Mouse (Mus musculus): ENCODE data around the gene Tnni1. TPM values are rescaled to one million over a fixed set of nuclear protein-coding genes. Genes with fewer than 3 reads are reported as not detected.

Tnni1 gene
- under 1 TPM in 1 of 2 experiments, not detected in 1; 0.26 TPM for total RNA-seq (2021)
- long read RNA-seq, experiment 1 = 0 reads
- long read RNA-seq, experiment 2, partial matches to known transcripts = 1 of 3 reads
- long read RNA-seq, experiment 2, other reads (novel, unspliced or antisense) = 2 of 3 reads

DNA sequence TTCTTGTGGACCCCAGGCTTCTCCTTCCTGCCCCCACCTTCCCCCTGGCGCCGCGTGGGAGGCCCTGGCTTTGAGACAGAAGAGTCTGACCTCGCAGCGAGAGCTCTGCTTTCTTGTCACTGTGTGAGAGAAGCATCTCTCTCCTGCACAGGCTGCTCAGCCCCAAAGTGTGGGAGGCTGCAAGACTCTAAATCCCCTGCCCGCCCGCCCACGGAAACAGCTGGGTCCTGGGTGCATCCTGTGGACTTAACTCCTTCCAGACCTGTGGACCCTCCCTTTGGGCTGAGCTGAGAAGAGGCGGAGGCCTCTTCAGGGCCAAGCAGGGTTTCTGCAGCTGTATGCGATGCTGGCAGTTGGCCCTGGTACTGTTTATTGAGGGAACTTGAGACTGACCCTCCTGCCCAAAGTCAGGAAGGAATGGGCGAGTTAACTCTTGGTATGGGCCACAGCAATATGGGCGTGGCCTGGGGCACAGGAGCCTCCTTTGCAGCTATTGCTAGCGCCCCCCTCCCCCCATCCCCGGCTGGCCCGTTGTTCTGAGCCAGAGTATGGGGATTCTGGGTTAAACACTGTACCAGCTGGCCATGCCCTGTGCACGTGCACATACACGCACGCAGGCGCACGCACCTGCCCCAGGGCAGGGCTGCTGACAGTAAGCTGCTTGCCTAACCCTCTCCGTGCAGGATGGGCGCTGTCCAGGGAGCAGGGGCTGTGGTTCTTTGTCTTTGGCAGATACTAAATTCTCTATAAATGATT, at the start of gene Tnni1:
TSS of gene Tnni1 (plus strand) at position 655 of the 756 bp plus-strand sequence.
- DNase-seq (ENCODE audit: low spot score in 2 of 2) = no peak

DNA sequence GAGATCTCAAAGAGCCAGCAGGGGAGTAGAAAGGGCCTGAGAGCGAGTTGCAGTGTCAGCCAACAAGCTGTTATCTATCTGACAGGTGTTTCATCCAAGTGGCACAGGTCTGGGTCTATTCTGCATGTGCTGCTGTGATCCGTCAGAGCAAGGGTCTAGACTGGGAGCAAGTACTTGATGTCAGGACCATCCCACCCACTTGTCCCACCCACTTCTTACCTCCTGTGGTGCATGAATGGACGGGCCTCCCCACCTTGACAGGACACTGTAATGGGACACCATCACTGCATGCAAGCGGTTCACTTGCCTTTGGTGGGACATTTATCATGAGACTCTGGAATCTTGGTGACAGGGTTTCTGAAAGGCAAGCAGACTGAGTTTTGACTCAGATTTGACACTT, 49.4 kb upstream of the Tnni1 start:
- no peak for DNase-seq (ENCODE audit: low spot score in 2 of 2)

DNA sequence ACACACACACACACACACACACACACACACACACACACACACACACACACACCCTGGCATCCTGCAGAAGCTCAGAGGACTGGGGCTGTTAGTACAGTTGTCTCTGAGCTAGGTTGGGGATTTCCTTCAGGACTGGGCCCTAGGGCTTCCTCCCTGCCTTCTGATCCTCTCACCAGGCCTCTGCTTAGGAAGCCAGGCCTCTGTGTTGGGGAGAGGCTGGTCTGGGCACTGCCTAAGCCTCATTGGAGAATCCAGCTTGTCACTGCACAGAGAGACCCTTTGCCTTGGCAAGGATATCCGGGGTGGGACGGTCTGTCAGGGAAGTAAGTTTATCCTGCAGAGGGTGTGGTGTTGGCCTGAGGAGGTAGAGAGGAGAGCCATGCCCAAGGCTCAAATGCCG, 48.9 kb upstream of the Tnni1 start:
- no peak for DNase-seq (ENCODE audit: low spot score in 2 of 2)

DNA sequence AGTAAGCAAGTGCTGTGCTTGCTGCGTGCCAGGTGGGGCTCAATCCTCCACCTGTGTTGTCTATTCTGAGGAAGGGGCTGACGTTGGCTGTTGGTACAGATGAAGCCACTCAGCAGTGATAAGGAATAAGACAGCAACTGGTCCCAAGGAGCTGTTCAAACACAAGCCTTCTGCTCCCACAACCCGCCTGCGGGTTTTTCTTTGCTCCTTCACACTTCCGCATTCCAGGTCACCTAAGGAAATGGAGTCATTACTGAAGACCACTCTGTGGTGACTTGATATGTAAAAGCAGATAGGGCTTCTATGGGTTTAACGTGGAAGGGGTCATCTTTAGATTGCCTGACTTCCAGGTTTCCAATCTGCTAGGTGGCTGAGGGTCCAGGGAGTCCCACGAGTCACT, 47.8 kb upstream of the Tnni1 start:
- DNase-seq (ENCODE audit: low spot score in 2 of 2) = no peak

DNA sequence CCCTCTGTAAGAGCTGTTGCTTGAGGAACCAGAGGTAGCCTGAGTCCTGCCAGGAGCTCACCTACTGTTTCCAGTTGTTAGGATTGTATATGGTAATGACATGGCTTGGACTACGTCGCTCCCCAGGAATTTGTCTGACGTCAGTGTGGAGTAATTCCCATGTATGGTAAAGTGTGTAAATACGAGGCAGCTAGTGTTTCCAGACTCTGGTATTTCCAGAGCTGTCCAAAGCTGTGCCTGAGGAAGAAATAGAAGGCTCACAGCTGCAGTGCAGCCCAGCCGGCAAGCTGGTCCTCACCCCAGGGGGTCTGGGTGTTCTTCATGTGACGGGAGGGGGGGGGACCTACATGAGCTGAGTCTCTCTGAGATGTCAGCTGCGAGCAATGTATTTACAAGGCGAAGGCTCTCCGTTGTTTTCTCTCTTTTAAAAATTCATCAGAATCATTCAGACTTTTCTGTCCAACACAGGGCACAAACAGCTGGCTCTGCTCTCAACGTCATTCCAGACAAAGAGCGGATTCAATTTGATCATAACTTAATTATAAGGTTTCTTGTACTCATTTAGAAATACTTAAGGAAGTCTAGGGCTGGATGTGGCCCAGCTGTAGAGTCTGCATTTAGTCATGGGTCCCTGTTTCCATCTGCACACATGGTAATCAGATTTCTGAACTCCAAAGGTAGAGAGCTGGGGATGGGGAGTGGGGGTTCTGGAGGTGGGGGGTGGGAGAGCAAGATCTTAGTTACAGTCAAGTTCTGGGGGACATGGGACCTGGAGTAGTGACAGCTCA, 47.1 kb upstream of the Tnni1 start:
- DNase-seq (ENCODE audit: low spot score in 2 of 2) = no peak

DNA sequence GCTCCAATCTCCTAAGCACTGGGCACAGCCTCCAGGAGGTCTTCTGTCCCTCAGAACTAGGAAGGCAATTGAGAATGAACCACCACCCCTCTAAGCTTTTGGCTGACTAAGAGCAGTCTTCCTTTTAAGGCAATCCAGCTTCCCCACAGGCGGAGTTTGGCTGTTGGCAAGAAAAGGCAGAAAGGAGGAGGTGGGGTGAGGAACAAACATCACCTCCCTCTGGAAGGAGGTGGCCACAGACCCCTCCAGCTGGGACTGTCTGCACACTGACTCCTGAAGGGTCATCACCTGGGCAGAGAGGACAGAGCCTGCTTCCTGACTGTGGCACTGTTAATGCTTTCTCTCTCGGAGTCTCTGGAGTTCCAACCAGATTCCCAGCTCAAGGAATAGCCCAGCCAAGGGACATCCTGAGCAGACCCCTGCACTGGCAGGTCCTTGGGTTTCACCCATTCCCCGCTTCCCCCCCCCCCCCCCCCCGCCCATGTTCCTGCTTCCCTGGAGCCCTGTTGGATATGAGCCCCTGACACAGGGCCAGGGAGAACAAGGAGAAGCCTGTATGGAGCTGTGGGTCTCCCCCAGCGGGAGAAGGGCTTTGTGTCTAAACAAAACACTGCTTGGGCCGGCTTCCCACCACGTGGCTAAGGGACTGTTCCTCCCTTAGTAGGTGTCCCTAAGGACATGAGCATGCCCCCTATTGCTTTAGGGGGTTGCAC, 44.9 kb upstream of the Tnni1 start:
- DNase-seq (ENCODE audit: low spot score in 2 of 2) = no peak

DNA sequence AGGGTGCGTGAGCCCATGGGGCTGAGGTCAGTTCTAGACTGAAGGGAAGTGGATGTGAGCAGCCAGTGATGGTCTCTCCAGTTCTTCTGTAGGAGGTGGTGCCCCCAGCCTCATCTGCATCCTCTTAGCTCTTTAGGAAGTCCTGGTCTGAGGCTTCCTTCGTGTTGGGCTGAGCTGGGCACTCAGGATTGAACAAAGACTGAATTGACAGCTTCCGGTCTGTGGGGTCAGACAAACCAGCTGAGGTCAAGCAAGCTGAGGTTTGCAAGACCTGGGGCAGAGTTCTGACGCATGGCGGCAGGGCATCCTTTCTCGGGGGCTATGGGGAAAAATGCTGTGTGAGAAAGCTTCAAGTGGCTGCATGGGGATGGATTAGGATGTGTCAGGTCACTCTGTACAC, 43.8 kb upstream of the Tnni1 start:
- no peak for DNase-seq (ENCODE audit: low spot score in 2 of 2)

DNA sequence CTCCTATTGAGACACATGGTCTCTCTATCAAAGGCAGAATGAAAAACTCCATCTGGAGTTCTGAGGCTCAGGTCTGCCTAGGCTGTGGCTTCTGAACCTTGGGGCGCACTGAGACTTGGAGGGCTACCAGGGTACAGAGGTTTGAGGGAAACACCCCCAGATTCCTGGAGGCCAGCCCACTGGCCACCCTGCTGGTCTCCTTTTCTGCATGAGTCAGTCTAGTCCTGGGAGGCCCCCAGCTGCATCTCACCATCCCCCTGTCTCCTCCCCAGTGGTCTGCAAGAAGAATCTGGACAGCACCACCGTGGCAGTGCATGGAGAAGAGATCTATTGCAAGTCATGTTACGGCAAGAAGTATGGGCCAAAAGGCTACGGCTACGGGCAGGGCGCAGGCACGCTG, 34.2 kb upstream of the Tnni1 start:
- no peak for DNase-seq (ENCODE audit: low spot score in 2 of 2)

DNA sequence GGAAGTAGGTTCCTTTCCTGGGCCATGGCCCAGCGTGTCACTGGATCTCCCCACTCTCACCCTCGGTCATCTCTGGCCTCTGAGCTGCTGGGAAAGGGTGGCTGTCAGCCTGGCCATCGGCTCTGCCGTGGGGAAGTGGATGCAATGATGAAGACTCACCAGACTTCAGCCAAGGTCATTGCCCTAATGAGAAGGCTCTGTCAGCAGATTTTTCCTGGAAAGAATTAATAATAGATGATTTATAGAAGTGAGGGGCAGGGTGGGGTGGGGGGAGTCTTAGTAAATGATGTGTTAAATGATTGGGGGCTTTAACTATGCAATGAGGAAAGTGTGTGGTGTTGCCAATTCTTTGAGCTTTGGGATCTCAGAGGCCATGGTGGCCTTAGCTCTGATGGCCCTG, 33.0 kb upstream of the Tnni1 start:
- DNase-seq (ENCODE audit: low spot score in 2 of 2) = no peak

DNA sequence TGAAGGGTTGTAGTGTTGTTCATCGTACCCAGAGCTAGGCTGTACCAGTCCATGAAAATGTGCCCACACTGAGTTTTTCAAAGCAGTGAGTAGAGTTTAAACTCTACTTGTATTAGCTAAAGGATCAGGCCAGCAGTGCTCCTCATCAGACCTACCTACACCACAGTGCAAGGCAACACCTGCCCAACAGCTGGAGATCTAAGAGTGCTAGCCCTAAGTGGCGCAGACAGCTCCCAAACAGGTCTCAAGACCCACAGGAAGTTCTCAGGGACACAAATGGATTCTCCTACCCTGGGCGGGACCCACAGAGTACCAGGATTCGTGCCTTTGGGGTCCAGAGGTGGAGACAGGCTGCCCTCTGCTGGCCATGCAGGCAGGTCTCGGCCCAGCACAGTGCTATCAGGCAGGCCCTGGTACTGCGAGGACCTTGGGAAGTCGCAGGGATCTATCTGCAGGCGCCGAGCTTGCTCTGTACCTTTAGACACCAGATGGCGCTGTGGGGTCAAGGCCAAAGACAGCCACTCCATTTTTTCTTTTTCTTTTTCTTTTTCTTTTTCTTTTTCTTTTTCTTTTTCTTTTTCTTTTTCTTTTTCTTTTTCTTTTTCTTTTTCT, 26.4 kb upstream of the Tnni1 start:
- DNase-seq (ENCODE audit: low spot score in 2 of 2) = peak; percentile 89

DNA sequence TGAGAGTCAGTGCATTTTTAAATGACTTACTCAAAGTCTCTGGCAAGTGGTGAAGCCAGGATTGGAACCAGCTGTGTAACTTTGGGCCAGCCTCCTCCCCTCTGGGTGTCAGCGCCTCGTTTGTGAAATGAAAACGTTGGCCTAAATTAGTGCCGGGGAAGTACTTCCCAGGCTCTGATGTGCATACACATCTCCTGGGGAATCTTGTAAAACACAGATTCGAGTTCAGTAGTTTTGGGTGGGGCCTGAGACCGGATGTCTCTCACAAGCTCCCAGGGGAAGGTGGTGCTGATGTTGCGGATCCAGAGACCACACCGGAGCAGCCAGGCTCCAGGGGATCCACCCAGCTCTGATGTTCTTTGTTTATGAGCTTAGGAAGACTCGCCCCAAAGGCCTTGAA, 23.9 kb upstream of the Tnni1 start:
- no peak for DNase-seq (ENCODE audit: low spot score in 2 of 2)

DNA sequence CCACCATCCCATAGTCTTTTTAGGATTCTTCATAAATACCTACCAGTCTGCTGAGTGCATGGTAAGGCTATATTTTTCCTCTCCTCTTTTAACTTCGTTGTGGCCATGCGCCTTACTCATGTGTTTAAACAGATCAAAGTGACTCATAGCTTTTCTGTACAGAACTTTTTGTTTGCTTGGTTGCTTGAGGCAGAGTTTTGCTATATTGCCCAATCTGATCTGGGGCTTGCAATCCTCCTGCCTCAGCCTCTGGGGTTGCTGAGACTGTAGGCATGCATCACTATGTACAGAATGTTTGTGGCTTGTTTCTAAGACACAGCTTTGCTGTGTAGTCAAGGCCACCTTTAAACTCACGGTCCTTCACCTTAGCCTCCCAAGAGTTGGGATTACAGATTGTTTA, 23.3 kb upstream of the Tnni1 start:
- no peak for DNase-seq (ENCODE audit: low spot score in 2 of 2)

DNA sequence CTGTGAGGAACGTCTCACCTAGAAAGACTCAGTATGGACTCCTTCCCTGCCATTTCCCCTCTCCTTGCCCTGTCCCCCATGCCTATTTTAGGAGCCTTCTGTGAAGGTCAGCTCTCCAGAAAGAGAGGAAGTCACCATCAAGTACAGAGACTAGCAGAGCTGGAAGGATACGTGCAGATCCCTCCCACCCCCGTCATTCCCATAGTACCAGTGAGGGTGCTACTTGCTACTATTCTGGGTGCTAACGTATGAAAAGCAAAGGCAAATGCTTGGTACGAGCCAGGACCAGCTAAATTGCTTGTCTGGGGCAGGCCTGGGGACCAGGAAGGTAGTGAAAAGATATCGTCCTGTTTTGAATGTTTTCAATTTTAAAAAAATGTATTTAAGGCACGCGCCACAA, 21.9 kb upstream of the Tnni1 start:
- DNase-seq (ENCODE audit: low spot score in 2 of 2) = no peak

DNA sequence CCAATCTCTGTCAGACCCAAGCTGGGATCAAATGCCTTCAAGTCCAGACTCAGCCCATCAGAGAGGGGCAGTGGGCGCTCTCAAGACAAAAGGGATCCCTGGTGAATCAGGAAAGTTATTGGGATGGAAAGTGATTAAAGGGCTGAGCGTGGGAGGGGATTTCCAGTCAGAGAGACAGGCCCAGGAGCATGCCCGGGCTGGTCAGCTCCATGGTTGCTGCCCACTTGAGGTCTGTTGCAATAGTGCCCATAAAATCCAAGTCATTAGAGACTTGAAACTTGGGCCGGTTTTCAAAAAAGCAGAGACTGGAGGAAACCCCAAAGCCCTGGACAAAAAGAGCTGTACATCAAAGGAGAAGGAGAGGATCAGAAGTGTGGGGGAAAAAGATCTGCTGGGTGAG, 19.5 kb upstream of the Tnni1 start:
- DNase-seq (ENCODE audit: low spot score in 2 of 2) = no peak

DNA sequence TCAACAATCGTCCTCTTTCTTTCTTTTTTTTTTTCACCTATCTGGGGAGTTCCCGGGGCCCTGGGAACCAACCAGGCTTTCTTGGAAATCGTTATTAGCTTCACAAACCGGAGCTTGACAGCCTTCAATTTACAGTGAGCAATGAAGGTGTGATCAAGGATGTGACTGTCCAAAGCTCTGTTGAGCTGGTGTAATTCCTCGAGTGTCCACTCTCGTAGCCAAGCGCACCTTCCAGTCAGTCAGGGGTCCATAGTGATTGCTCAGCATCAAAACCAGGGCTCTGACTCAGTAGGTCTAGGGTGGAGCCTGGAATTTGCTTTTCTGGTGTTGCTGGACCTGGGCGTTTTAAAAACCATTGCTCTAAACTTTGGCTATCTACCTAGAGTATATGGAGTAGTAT, 19.0 kb upstream of the Tnni1 start:
- no peak for DNase-seq (ENCODE audit: low spot score in 2 of 2)

DNA sequence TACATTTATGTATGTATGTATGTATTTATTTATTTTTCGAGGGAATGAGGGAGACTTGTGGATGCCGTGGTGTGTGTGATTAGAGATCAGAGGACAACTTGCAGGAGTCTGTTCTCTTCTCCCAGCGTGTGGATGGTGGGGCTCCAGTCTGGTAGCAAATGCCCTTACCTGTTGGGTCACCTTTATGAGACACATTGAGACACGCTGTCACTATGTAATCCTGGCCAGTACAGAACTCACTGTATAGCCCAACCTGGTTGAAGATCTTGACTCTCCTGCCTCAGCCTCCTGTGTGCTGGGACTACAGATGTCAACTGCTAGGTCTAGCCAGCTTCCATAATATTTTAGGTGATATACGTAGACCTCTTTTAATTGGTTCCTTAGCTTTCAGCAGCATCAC, 17.5 kb upstream of the Tnni1 start:
- DNase-seq (ENCODE audit: low spot score in 2 of 2) = no peak

DNA sequence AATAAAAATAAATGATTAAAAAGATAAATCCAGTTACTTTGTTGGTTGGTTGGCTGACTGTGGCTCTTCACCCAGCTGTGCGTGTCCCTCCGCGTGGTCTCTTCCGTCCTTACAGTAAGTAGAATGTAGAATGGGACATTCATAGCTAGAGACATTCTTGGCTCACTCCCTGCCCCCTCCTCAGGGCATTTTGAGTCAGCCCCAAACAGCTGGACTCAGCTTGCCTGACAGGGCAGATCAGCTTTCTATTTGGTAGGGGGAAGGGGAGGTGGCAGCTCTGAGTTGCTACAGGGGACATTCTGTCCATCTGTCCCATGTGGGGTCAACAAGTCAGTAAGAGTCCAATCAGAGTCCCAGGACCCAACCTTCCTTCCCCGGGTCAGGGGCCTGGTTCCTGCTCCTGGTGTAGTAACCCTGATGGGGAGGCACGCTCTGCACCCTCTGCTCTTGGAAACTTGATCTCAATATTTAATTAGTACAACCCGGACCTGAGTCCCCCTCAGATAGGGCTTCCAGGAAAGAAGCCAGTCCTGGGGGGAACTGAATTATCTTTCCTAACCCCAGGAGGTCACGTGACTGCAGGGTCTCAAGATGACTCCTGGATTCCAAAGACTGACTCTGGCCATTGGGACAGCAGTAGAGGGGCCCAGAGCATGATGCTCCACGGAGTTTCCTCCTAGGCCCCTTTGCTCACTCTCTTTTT, 15.6 kb upstream of the Tnni1 start:
- no peak for DNase-seq (ENCODE audit: low spot score in 2 of 2)

DNA sequence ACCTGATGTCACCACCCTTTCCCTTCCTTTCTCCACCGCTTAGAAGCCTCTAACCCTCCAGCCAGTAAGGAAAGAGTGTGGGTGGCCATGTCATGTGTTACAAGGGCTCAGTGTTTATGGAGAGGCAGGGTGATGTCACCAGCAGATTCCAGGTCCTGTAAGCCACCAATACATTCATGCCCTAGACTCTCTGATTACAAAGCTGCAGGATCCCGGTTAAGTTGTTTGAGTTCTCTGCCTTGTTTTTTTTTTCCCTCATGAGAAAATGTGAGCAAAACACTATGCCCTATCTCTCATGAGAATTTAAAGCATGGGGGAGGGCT, 15.1 kb upstream of the Tnni1 start:
- no peak for DNase-seq (ENCODE audit: low spot score in 2 of 2)

DNA sequence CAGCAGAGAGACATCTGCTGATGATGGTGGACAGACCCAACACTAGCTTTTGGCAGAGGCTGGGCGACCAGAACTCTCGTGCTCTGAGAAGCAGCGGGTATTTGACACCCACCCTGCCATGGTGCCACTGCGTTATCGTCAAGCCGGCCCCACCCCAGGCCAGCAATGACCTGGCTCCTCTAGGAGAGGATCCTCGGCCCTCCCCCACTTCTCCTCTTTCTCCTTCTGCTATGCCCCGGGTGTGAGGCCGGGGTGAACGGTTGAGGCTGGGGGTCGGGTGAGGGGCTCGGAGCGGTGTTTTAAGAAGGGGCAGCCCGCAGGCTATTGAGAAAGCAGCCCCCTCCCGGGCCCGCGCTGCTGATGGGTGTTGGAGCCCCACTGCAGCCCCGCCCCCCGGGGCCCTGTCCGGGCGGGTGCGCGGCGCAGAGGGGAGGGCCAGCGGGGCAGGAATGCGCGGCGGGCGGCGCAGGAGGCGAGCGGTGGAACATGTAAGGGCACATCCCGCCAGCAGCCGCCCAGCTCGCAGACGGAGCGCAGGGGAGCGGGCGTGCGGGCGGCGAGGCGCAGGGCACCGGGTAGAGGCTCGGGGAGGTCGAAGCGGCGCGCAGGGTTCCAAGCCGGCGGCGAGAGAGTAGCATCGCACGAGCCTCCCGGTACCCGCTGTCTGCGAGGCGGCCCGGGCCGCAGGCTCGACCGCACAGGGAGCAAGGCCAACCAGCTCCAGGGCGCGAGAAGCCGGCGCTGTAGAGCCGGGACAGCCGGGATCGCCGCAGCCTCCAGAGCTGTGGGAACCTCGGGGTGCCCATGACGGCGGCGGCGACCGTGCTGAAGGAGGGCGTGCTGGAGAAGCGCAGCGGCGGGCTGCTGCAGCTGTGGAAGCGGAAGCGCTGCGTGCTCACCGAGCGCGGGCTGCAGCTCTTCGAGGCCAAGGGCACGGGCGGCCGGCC, 13.3 kb upstream of the Tnni1 start, which contains the start of gene Phlda3:
TSS of gene Phlda3 (plus strand) at position 475 of the 947 bp plus-strand sequence.
- peak; percentile 72 to 81 for DNase-seq (ENCODE audit: low spot score in 2 of 2)
